Mouse (Mus musculus): Measurements from ENCODE around the gene 5530401A14Rik. TPM values are rescaled to one million over a fixed set of nuclear protein-coding genes. Genes with fewer than 3 reads are reported as not detected.

Gene 5530401A14Rik
- total RNA-seq, 2 experiments from 2014 or later: 0.20 TPM; not detected in 1

GRCm38 (mm10) chr11:81923626-81924025 lies 63.2 kb downstream of the 5530401A14Rik start:
- DNase-seq: no peak
- intact Hi-C loops (cut with DNase I): no loop called here

GRCm38 (mm10) chr11:81926393-81926792 lies 65.9 kb downstream of the 5530401A14Rik start:
- intact Hi-C loops (cut with DNase I): no loop called here
- DNase-seq: no peak

- DNase-seq: no peak
- intact Hi-C loops (cut with DNase I): no loop called here
Observed at GRCm38 (mm10) chr11:81937516-81937915, 77.0 kb downstream of the 5530401A14Rik start.

DNA sequence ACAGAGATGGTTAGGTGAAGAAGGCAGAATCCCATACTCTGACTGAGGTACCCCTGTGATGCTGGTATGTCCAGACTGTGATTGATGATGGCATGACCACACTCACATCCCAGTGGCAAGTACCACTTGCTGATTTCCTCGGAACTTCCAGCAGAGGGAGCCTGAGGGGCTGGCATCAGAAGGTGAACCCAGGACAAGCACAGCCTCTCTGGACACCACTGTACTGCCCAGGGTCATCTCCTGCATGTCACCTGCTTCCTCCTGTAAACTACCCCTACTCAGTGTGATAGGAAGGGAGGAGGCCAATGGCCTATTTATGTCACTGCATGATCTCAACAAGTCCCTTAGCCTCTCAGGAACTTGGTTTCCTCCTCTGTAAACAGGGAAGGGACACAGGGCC lies 80.5 kb downstream of the 5530401A14Rik start:
- intact Hi-C loops (cut with DNase I): no loop called here
- DNase-seq: no peak

GRCm38 (mm10) chr11:81942167-81942566 lies 81.7 kb downstream of the 5530401A14Rik start:
- no peak for DNase-seq
- intact Hi-C loops (cut with DNase I): no loop called here

Other genes starting within 250 kb of the 5530401A14Rik start
- under 1 TPM in 1 of 2 experiments, not detected in 1; 0.10 TPM for gene Asic2, start 107.8 kb downstream of the 5530401A14Rik start, total RNA-seq (2021)
- gene Ccl2, start 174.9 kb downstream of the 5530401A14Rik start, total RNA-seq (2021): not detected
- gene Gm17268, start 177.9 kb downstream of the 5530401A14Rik start, total RNA-seq (2021): not detected
- not detected for gene Ccl7, start 185.0 kb downstream of the 5530401A14Rik start, total RNA-seq (2021)
- gene Ccl11, start 197.2 kb downstream of the 5530401A14Rik start, total RNA-seq (2021): 10 to 100 TPM; 19.5 to 20.9 TPM
- gene Ccl12, start 241.2 kb downstream of the 5530401A14Rik start, total RNA-seq (2021): not detected

All from gastrocnemius, postnatal 36 days (tissue).